Mouse (Mus musculus): ENCODE measurements at regions not wholly inside any gene's neighbourhood (a gene's known extent, or its start where the extent isn't known, plus 50 kb on each side); places are given as distances from the start of the nearest gene placed in this dataset.

- no peak for DNase-seq
Measured at GRCm38 (mm10) chrX:12479207-12479606, 108.4 kb upstream of the Atp6ap2 start.

GRCm38 (mm10) chrX:12490957-12491356 is 96.6 kb upstream of the Atp6ap2 start:
- DNase-seq, result no peak

- DNase-seq, result peak in 1 of 2 experiments; percentile 10
Measured at GRCm38 (mm10) chrX:12493216-12493615, 94.4 kb upstream of the Atp6ap2 start.

GRCm38 (mm10) chrX:12493916-12494315 is 93.7 kb upstream of the Atp6ap2 start:
- DNase-seq, result no peak

GRCm38 (mm10) chrX:12494535-12494934 is 93.1 kb upstream of the Atp6ap2 start:
- DNase-seq, result no peak

GRCm38 (mm10) chrX:12500601-12501000 is 87.0 kb upstream of the Atp6ap2 start:
- DNase-seq, result no peak

GRCm38 (mm10) chrX:12502364-12502763 is 85.2 kb upstream of the Atp6ap2 start:
- no peak for DNase-seq

- DNase-seq, result no peak
Measured at GRCm38 (mm10) chrX:12503581-12503980, 84.0 kb upstream of the Atp6ap2 start.

- no peak for DNase-seq
Measured at GRCm38 (mm10) chrX:12511119-12511518, 76.5 kb upstream of the Atp6ap2 start.

- DNase-seq, result no peak
Measured at GRCm38 (mm10) chrX:12525044-12525443, 62.6 kb upstream of the Atp6ap2 start.

- DNase-seq, result no peak
Measured at GRCm38 (mm10) chrX:12530406-12531311, 56.9 kb upstream of the Atp6ap2 start.
